Mouse (Mus musculus) intestine, embryonic 14.5 days (tissue): ENCODE data around the gene Srgap1. TPM values are rescaled to one million over a fixed set of nuclear protein-coding genes. Genes with fewer than 3 reads are reported as not detected.

Source experiments
- ATAC-seq: fragments of 200-750 bp; cut with Nextera tagmentation; replicated peaks from 2 replicates; pipeline ENCODE4 v1.8.0; 2017; ENCODE audit warnings: low read depth, moderate number of reproducible peaks, moderate TSS enrichment, moderate library complexity; ENCODE audit not compliant: low FRiP score, low TSS enrichment
- DNase-seq: peaks from one replicate; pipeline ENCODE4 v3.0.0-alpha.2; 2018; ENCODE audit warnings: low spot score
- H3K27ac ChIP-seq: fragments of 300-500 bp; sonication (generic); 2 replicates; pipeline ENCODE4 v1.5.1; 2014; ENCODE audit warnings: low read depth, mild to moderate bottlenecking, control low read depth
- H3K27me3 ChIP-seq: fragments of 300-500 bp; sonication (generic); replicated peaks from 2 replicates; pipeline ENCODE4 v1.6.1; 2014; ENCODE audit warnings: low read length, control low read depth; ENCODE audit not compliant: control insufficient read depth, insufficient read depth
- H3K36me3 ChIP-seq: fragments of 300-500 bp; sonication (generic); 2 replicates; pipeline ENCODE4 v1.6.1; 2014; ENCODE audit warnings: low read length, control low read depth; ENCODE audit not compliant: control insufficient read depth, insufficient read depth
- H3K4me1 ChIP-seq: fragments of 300-500 bp; sonication (generic); replicated peaks from 2 replicates; pipeline ENCODE4 v1.6.1; 2014; ENCODE audit warnings: low read length, control low read depth, mixed read lengths; ENCODE audit not compliant: control insufficient read depth, insufficient read depth
- H3K4me2 ChIP-seq: fragments of 300-500 bp; sonication (generic); 2 replicates; pipeline ENCODE4 v1.6.1; 2014; ENCODE audit warnings: low read length
- H3K4me3 ChIP-seq: fragments of 300-500 bp; sonication (generic); 2 replicates; pipeline ENCODE4 v1.5.1; 2014; ENCODE audit warnings: low read depth, low read length, control low read depth, mixed read lengths
- H3K9ac ChIP-seq: fragments of 300-500 bp; sonication (generic); 2 replicates; pipeline ENCODE4 v1.6.1; 2014; ENCODE audit warnings: mild to moderate bottlenecking, low read length
- H3K9me3 ChIP-seq: fragments of 300-500 bp; sonication (generic); 2 replicates; pipeline ENCODE4 v1.6.1; 2016; ENCODE audit warnings: low read length, control low read depth; ENCODE audit not compliant: control insufficient read depth
- WGBS: fragments of 180-500 bp; shearing (Covaris S2); extraction: QIAGEN DNeasy Blood & Tissue Kit; methylation state at CpG from one replicate; pipeline ENCODE4 v1.1.7; 2014; 5-methylcytosine and 5-hydroxymethylcytosine counted together
- polyA plus RNA-seq: library from polyadenylated mRNA; unstranded; fragments of >200 nt; fragmentation: Nextera tagmentation; extraction: Ambion mirVana; gene quantifications from 2 replicates; pipeline ENCODE4 v1.2.1, GENCODE M21; 2014

Srgap1 gene
- polyA plus RNA-seq, 1 experiment from 2014 or later: 8.7 TPM

DNA sequence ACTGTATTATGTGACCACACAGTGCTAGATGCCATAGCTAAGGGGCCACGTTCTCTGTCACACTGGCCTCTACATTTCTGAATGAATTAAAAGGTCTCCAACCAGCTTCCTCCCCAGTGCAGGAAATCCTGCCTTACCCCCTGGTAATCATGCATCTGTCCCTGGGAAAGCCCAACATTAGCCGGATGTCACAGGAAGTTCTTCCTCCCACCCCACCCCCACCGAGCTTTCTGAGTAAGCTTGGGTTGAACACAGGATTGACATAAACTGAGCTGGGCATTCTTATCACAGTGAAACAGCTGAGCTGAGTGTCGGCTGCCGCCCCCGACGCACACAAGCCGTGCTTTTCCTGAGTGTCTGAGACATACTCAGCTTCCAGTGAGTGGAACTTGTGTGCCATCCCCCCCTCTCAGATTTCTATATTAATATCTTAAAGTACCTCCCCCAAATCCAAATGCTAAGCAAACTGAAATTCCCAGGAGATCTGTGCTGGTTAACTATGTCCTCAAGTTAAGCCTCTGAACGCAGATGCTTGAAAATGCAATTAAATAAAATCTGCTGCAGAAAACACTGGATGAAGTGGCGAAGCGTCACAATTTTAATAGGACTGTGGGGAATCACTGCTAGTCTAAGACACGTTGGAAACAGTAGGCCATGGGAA, 38.3 kb downstream of the Srgap1 start:
- ATAC-seq (no peak), DNase-seq (no peak)
- H3K9me3 ChIP-seq: no peaks in the 10 kb centered on the region
- H3K27ac ChIP-seq: peak overlapping the region; percentile 47; the same call in 1 of the 2 replicates
- peaks cover 38% of the 10 kb centered on the region for H3K4me1 ChIP-seq
- H3K36me3 ChIP-seq: no peaks in the 10 kb centered on the region
- 36% methylated on average over 12 of the region's 12 CpGs for WGBS
- no peaks in the 10 kb centered on the region for H3K27me3 ChIP-seq
- H3K4me3 ChIP-seq: no peak overlapping the region
- no peak overlapping the region for H3K9ac ChIP-seq
- peak overlapping the region; percentile 16; the same call in 1 of the 2 replicates for H3K4me2 ChIP-seq

DNA sequence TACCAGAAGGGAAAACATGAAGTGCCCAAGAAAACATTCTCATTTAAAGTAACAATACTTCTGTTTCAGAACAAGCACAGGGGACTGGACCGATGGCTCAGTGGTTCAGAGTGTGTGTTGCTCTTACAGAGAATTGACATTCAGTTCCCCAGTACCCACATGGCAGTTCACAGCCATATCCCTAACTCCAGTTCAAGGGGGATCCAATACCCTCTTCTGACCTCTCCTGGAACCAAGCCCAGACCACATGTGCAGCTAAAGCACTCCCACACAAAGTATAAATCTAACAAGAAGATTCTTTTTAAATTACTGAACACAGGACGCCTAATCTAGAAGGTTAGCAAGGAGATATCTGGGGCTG, 38.8 kb downstream of the Srgap1 start:
- ATAC-seq (no peak), DNase-seq (no peak)
- H3K27ac ChIP-seq: peak overlapping the region; percentile 47
- H3K36me3 ChIP-seq: no peaks in the 10 kb centered on the region
- H3K4me3 ChIP-seq: no peak overlapping the region
- WGBS: 39% methylated on average over 2 of the region's 2 CpGs
- H3K9ac ChIP-seq: no peak overlapping the region
- no peak overlapping the region for H3K4me2 ChIP-seq
- no peaks in the 10 kb centered on the region for H3K27me3 ChIP-seq
- H3K4me1 ChIP-seq: peaks cover 38% of the 10 kb centered on the region
- H3K9me3 ChIP-seq: no peaks in the 10 kb centered on the region

DNA sequence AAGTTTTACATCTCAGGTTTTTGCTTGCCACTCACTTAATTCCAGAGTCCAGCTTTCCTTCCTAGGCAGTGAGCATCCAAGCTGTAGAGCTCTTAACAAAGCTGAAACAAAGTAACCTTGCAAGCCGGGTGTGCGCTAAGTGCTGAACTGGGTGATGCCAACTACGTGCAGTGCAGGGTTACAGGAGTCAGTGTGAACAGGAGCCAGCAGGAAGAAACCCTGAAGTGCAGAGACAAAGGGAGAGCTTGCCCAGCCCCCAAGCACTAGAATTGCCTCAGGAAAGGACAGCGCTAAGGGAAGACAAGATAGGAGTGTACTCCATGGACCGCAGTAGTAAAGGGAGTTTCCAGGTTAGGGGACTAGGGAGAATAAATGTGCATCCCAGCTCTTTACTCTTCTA, 40.5 kb downstream of the Srgap1 start:
- H3K9me3 ChIP-seq: no peaks in the 10 kb centered on the region
- no peaks in the 10 kb centered on the region for H3K36me3 ChIP-seq
- ATAC-seq (no peak), DNase-seq (no peak)
- no peak overlapping the region for H3K27ac ChIP-seq
- peaks cover 38% of the 10 kb centered on the region for H3K4me1 ChIP-seq
- H3K4me2 ChIP-seq: no peak overlapping the region
- no peak overlapping the region for H3K9ac ChIP-seq
- WGBS: 62% methylated on average over 5 of the region's 5 CpGs
- no peaks in the 10 kb centered on the region for H3K27me3 ChIP-seq
- H3K4me3 ChIP-seq: no peak overlapping the region

DNA sequence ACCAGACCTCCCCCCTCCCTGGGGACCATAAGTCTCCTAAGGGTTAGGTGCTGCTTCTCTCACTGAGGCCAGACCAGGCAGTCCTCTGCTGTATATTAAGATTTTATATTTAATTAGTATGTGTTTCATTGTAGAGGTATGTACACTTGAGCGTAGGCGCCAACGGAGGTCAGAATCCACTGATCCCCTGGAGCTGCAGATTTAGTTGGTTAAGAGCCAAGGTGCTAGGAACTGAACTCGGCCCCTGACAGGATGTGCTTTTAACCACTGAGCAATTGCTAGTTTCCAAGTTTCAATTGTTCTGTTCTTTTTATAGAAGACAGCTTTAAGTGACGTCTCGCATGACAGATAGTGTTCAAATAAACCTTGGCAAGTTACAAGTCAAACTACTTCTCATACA, 41.0 kb downstream of the Srgap1 start:
- no peaks in the 10 kb centered on the region for H3K36me3 ChIP-seq
- no peak overlapping the region for H3K4me2 ChIP-seq
- H3K27me3 ChIP-seq: no peaks in the 10 kb centered on the region
- ATAC-seq (no peak), DNase-seq (no peak)
- H3K9ac ChIP-seq: no peak overlapping the region
- H3K27ac ChIP-seq: no peak overlapping the region
- H3K9me3 ChIP-seq: no peaks in the 10 kb centered on the region
- 74% methylated on average over 6 of the region's 6 CpGs for WGBS
- no peak overlapping the region for H3K4me3 ChIP-seq
- H3K4me1 ChIP-seq: peaks cover 38% of the 10 kb centered on the region

DNA sequence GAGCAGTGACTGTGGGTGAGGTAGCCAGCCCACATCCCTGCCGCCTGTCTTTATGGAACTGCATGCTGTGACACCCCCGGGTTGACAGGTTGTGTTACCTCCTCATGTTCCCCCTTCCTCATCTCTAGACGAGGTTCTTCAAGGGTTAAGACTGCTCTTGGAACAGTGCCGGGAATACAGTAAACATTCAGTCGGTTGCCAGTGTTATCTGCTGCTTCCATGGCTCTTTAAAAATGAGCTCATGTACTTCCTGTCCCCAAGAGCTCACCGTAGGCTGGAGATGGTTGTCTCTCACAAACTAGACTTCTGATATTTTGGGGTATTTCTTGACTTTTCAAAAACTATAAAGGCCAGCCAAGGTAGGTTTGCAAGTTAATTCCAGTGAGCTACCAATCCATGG, 41.6 kb downstream of the Srgap1 start:
- Histone ChIP-seq H3K4me2 (no peak overlapping the region), H3K36me3 (no peaks in the 10 kb centered on the region), H3K27ac (no peak overlapping the region), H3K27me3 (no peaks in the 10 kb centered on the region), H3K4me1 (peaks cover 38% of the 10 kb centered on the region), H3K9ac (no peak overlapping the region), H3K9me3 (no peaks in the 10 kb centered on the region), H3K4me3 (no peak overlapping the region)
- ATAC-seq (no peak), DNase-seq (no peak)
- whole genome bisulfite sequencing: 26% methylated on average over 6 of the region's 6 CpGs

DNA sequence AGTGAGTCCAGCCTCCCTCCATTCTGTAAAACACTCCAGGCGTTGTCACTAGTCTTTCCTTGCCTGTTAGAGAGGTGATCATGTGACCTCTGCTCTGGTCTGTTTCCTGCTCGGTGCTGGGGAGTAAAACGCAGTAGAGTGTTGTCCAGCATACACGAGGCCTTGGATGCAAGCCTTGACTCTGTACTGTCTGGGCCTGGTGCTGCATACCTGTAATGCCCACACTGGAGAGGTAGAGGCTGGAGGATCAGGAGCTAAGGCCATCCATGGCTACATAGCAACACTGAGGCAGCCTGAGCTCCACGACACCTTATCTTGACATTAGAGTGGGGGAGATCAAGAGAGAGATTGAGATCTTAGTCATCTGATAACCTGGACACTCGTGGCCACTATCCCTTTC, 44.2 kb downstream of the Srgap1 start:
- 49% methylated on average over 6 of the region's 6 CpGs for WGBS
- Histone ChIP-seq H3K27ac (no peak overlapping the region), H3K9me3 (no peaks in the 10 kb centered on the region), H3K4me2 (no peak overlapping the region), H3K27me3 (no peaks in the 10 kb centered on the region), H3K9ac (no peak overlapping the region), H3K36me3 (no peaks in the 10 kb centered on the region), H3K4me3 (no peak overlapping the region), H3K4me1 (peaks cover 26% of the 10 kb centered on the region)
- DNase-seq (no peak), ATAC-seq (no peak)

DNA sequence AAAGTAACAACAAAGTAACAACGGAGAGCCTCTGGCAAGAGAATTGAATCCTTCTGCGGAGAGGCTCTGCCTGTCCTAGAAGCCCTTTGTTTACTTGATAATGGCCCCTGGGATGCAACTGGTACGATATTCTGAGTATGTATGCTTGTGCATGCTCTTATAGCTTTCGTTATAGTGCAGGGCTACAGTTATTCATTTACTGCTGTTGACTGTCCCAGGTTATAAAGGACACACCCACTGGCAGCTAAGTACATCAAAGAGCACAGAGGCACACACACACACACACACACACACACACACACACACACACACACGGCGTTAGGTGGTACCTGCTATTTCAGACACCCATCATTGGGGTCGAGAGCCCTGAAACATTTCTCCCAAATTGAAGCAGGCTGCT, 48.3 kb downstream of the Srgap1 start:
- H3K4me3 ChIP-seq: no peak overlapping the region
- DNase-seq: no peak
- WGBS: 52% methylated on average over 7 of the region's 7 CpGs
- H3K36me3 ChIP-seq: no peaks in the 10 kb centered on the region
- no peaks in the 10 kb centered on the region for H3K9me3 ChIP-seq
- no peak overlapping the region for H3K27ac ChIP-seq
- no peak overlapping the region for H3K4me2 ChIP-seq
- H3K4me1 ChIP-seq: 0 out of 2 replicates have a peak, but pooled peaks cover 4% of the 10 kb centered on the region
- no peak overlapping the region for H3K9ac ChIP-seq
- H3K27me3 ChIP-seq: no peaks in the 10 kb centered on the region
- ATAC-seq: peak; percentile 40; the same call in 1 of the 2 replicates

DNA sequence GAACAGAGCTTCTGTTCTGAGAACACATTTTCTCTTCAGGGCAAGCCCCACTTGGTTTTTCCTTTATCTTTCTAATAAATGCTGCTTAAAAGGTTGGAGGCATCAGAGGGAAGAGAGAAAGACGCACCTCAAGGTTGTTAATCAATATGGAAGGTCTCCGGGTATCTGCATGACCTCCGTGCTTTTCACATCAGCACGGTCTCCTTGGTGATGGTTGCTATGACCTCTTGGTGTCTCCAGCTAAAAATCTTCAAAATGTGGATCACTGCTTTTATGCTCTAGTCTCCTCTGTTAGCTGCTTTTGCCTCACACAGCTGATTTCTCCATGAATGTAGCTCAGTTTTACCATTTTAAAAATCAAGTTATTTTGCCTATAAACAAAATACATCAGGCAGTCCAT, 50.6 kb downstream of the Srgap1 start:
- no peaks in the 10 kb centered on the region for H3K9me3 ChIP-seq
- no peak overlapping the region for H3K4me2 ChIP-seq
- DNase-seq (no peak), ATAC-seq (no peak)
- no peak overlapping the region for H3K9ac ChIP-seq
- H3K4me1 ChIP-seq: 0 out of 2 replicates have a peak, but pooled peaks cover 7% of the 10 kb centered on the region
- no peak overlapping the region for H3K4me3 ChIP-seq
- H3K36me3 ChIP-seq: no peaks in the 10 kb centered on the region
- WGBS: 74% methylated on average over 4 of the region's 4 CpGs
- H3K27me3 ChIP-seq: no peaks in the 10 kb centered on the region
- H3K27ac ChIP-seq: no peak overlapping the region

DNA sequence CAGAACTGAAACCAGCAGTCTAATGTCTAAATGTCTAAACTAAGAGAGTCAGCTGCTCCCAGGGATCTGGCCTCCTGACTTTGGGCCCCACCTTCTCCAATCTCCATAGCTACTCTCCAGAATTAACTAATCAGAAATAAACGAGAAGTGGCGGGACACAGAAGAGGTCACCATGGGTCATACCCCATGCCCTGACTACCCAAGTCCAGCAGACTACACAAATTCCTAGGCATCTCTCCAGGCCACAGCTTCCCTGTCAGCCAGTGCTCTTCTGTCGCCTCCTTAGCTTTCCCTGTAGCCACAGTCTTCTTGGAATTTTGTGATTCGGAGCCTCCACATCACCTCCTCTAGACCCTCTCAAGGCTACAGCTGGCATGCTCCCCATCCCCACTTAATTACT, 51.7 kb downstream of the Srgap1 start:
- Histone ChIP-seq H3K27me3 (no peaks in the 10 kb centered on the region), H3K4me1 (0 out of 2 replicates have a peak, but pooled peaks cover 7% of the 10 kb centered on the region), H3K36me3 (no peaks in the 10 kb centered on the region), H3K9me3 (no peaks in the 10 kb centered on the region), H3K9ac (no peak overlapping the region), H3K4me2 (no peak overlapping the region), H3K27ac (no peak overlapping the region), H3K4me3 (no peak overlapping the region)
- ATAC-seq: no peak
- 60% methylated on average over 4 of the region's 4 CpGs for WGBS
- no peak for DNase-seq
